Mouse (Mus musculus): ENCODE measurements around the gene Olfr695. TPM values are rescaled to one million over a fixed set of nuclear protein-coding genes. Genes with fewer than 3 reads are reported as not detected.
"Not testable (repeated sequence)": the region's sequence is repeated elsewhere in the genome, so short reads cannot be mapped to it uniquely, and the experiment has no call there.

The Olfr695 gene
- polyA plus RNA-seq, 1 experiment from 2014 or later, result not detected

- no peak overlapping the region for H3K9ac ChIP-seq
- no peaks in the 10 kb centered on the region for H3K9me3 ChIP-seq (ENCODE audit: low read depth, low read length)
- H3K4me3 ChIP-seq (ENCODE audit: low read depth, low read length), result no peak overlapping the region
- WGBS, result 85% methylated on average over 6 of the region's 6 CpGs
- H3K27me3 ChIP-seq (ENCODE audit: insufficient read depth, low read length), result no peaks in the 10 kb centered on the region
- H3K4me2 ChIP-seq, result no peak overlapping the region
- no peaks in the 10 kb centered on the region for H3K36me3 ChIP-seq (ENCODE audit: insufficient read depth)
- TF ChIP-seq CTCF (IDR thresholded peaks at IDR 0.05; ENCODE audit: low read depth), result no peak
- no peaks in the 10 kb centered on the region for H3K4me1 ChIP-seq (ENCODE audit: insufficient read depth)
- ATAC-seq (ENCODE audit: insufficient read depth) (no peak), DNase-seq (no peak)
- no peak overlapping the region for H3K27ac ChIP-seq (ENCODE audit: low read depth)
Measured at GRCm38 (mm10) chr7:106711463-106711862, 4.7 kb downstream of the Olfr695 start.

- H3K27me3 ChIP-seq (ENCODE audit: insufficient read depth, low read length); DNase-seq; ATAC-seq (ENCODE audit: insufficient read depth); H3K9me3 ChIP-seq (ENCODE audit: low read depth, low read length); H3K4me2 ChIP-seq; H3K4me3 ChIP-seq (ENCODE audit: low read depth, low read length); H3K9ac ChIP-seq; H3K36me3 ChIP-seq (ENCODE audit: insufficient read depth); H3K4me1 ChIP-seq (ENCODE audit: insufficient read depth); H3K27ac ChIP-seq (ENCODE audit: low read depth): not testable (repeated sequence)
- 91% methylated on average over 10 of the region's 10 CpGs for WGBS
Measured at GRCm38 (mm10) chr7:106707705-106708104, 8.5 kb downstream of the Olfr695 start.

- H3K36me3 ChIP-seq (ENCODE audit: insufficient read depth), result no peaks in the 10 kb centered on the region
Measured at GRCm38 (mm10) chr7:106696891-106697290, 19.3 kb downstream of the Olfr695 start.

GRCm38 (mm10) chr7:106692976-106693375 lies 23.2 kb downstream of the Olfr695 start:
- ATAC-seq (ENCODE audit: insufficient read depth) (no peak), DNase-seq (no peak)
- Histone ChIP-seq H3K27me3 (ENCODE audit: insufficient read depth, low read length) (no peaks in the 10 kb centered on the region), H3K36me3 (ENCODE audit: insufficient read depth) (no peaks in the 10 kb centered on the region), H3K4me2 (no peak overlapping the region), H3K4me1 (ENCODE audit: insufficient read depth) (no peaks in the 10 kb centered on the region), H3K27ac (ENCODE audit: low read depth) (no peak overlapping the region), H3K9ac (no peak overlapping the region), H3K4me3 (ENCODE audit: low read depth, low read length) (no peak overlapping the region), H3K9me3 (ENCODE audit: low read depth, low read length) (no peaks in the 10 kb centered on the region)
- no peak for TF ChIP-seq CTCF (IDR thresholded peaks at IDR 0.05; ENCODE audit: low read depth)
- WGBS, result 86% methylated on average over 3 of the region's 3 CpGs

More at GRCm38 (mm10) chr7:106696891-106697290, 19.3 kb downstream of the Olfr695 start:
- Histone ChIP-seq H3K27me3 (ENCODE audit: insufficient read depth, low read length) (no peaks in the 10 kb centered on the region), H3K4me2 (no peak overlapping the region), H3K9me3 (ENCODE audit: low read depth, low read length) (no peaks in the 10 kb centered on the region), H3K4me1 (ENCODE audit: insufficient read depth) (no peaks in the 10 kb centered on the region), H3K4me3 (ENCODE audit: low read depth, low read length) (no peak overlapping the region), H3K27ac (ENCODE audit: low read depth) (no peak overlapping the region), H3K9ac (no peak overlapping the region)
- ATAC-seq (ENCODE audit: insufficient read depth) (no peak), DNase-seq (no peak)
- no peak for TF ChIP-seq CTCF (IDR thresholded peaks at IDR 0.05; ENCODE audit: low read depth)
- 73% methylated on average over 1 of the region's 1 CpGs for WGBS

- Histone ChIP-seq H3K4me1 (ENCODE audit: insufficient read depth) (no peaks in the 10 kb centered on the region), H3K4me3 (ENCODE audit: low read depth, low read length) (no peak within 1 kb of the TSS), H3K9ac (no peak within 1 kb of the TSS), H3K27me3 (ENCODE audit: insufficient read depth, low read length) (no peaks in the 10 kb centered on the region), H3K27ac (ENCODE audit: low read depth) (no peak within 1 kb of the TSS), H3K9me3 (ENCODE audit: low read depth, low read length) (no peaks in the 10 kb centered on the region), H3K4me2 (no peak within 1 kb of the TSS), H3K36me3 (ENCODE audit: insufficient read depth) (no peaks in the 10 kb centered on the region)
- DNase-seq, result no peak
- ATAC-seq (ENCODE audit: insufficient read depth), result no peak
- TF ChIP-seq CTCF (IDR thresholded peaks at IDR 0.05; ENCODE audit: low read depth), result no peak
- 91% methylated on average over 1 of the region's 1 CpGs for WGBS
Measured at GRCm38 (mm10) chr7:106691714-106692113, 24.5 kb downstream of the Olfr695 start, which contains the start of gene Olfr694. Olfr694 (minus strand) TSS chr7:106691814.

- Histone ChIP-seq H3K4me2 (no peak overlapping the region), H3K27ac (ENCODE audit: low read depth) (no peak overlapping the region), H3K4me3 (ENCODE audit: low read depth, low read length) (no peak overlapping the region), H3K9ac (no peak overlapping the region), H3K27me3 (ENCODE audit: insufficient read depth, low read length) (no peaks in the 10 kb centered on the region), H3K9me3 (ENCODE audit: low read depth, low read length) (no peaks in the 10 kb centered on the region), H3K36me3 (ENCODE audit: insufficient read depth) (no peaks in the 10 kb centered on the region), H3K4me1 (ENCODE audit: insufficient read depth) (no peaks in the 10 kb centered on the region)
- no peak for TF ChIP-seq CTCF (IDR thresholded peaks at IDR 0.05; ENCODE audit: low read depth)
- ATAC-seq (ENCODE audit: insufficient read depth), result no peak
- no peak for DNase-seq
- WGBS, result 79% methylated on average over 2 of the region's 2 CpGs
Measured at GRCm38 (mm10) chr7:106685382-106685781, 30.8 kb downstream of the Olfr695 start.

- no peak for TF ChIP-seq CTCF (IDR thresholded peaks at IDR 0.05; ENCODE audit: low read depth)
- no peaks in the 10 kb centered on the region for H3K4me1 ChIP-seq (ENCODE audit: insufficient read depth)
- H3K36me3 ChIP-seq (ENCODE audit: insufficient read depth), result no peaks in the 10 kb centered on the region
- H3K9me3 ChIP-seq (ENCODE audit: low read depth, low read length), result no peaks in the 10 kb centered on the region
- no peak within 1 kb of the TSS for H3K4me3 ChIP-seq (ENCODE audit: low read depth, low read length)
- no peak within 1 kb of the TSS for H3K27ac ChIP-seq (ENCODE audit: low read depth)
- no peak within 1 kb of the TSS for H3K4me2 ChIP-seq
- no peak for ATAC-seq (ENCODE audit: insufficient read depth)
- H3K9ac ChIP-seq, result no peak within 1 kb of the TSS
- no peaks in the 10 kb centered on the region for H3K27me3 ChIP-seq (ENCODE audit: insufficient read depth, low read length)
- DNase-seq, result no peak
Measured at GRCm38 (mm10) chr7:106680484-106680883, 35.7 kb downstream of the Olfr695 start, which contains the start of gene Olfr693. Olfr693 (minus strand) TSS chr7:106680584.

Other genes starting within 250 kb of the Olfr695 start
- gene Olfr693, start 35.8 kb downstream of the Olfr695 start, polyA plus RNA-seq (2014; fragmentation: Nextera tagmentation; extraction: Ambion mirVana), result not detected in 2 replicates
- gene Olfr694, start 24.6 kb downstream of the Olfr695 start, polyA plus RNA-seq (2014; fragmentation: Nextera tagmentation; extraction: Ambion mirVana), result not detected in 2 replicates
- not detected in 2 replicates for gene Olfr697, start 26.0 kb upstream of the Olfr695 start, polyA plus RNA-seq (2014; fragmentation: Nextera tagmentation; extraction: Ambion mirVana)
- not detected in 2 replicates for gene Olfr698, start 39.0 kb upstream of the Olfr695 start, polyA plus RNA-seq (2014; fragmentation: Nextera tagmentation; extraction: Ambion mirVana)
- not detected in 2 replicates for gene Olfr699, start 76.8 kb upstream of the Olfr695 start, polyA plus RNA-seq (2014; fragmentation: Nextera tagmentation; extraction: Ambion mirVana)
- gene Olfr700, start 92.4 kb upstream of the Olfr695 start, polyA plus RNA-seq (2014; fragmentation: Nextera tagmentation; extraction: Ambion mirVana), result not detected in 2 replicates
- gene Olfr701, start 97.7 kb upstream of the Olfr695 start, polyA plus RNA-seq (2014; fragmentation: Nextera tagmentation; extraction: Ambion mirVana), result not detected in 2 replicates
- gene Olfr702, start 117.5 kb upstream of the Olfr695 start, polyA plus RNA-seq (2014; fragmentation: Nextera tagmentation; extraction: Ambion mirVana), result not detected in 2 replicates
- not detected in 2 replicates for gene Olfr703, start 127.0 kb upstream of the Olfr695 start, polyA plus RNA-seq (2014; fragmentation: Nextera tagmentation; extraction: Ambion mirVana)
- gene Olfr704, start 146.8 kb upstream of the Olfr695 start, polyA plus RNA-seq (2014; fragmentation: Nextera tagmentation; extraction: Ambion mirVana), result not detected in 2 replicates
- not detected in 2 replicates for gene Olfr705, start 160.5 kb upstream of the Olfr695 start, polyA plus RNA-seq (2014; fragmentation: Nextera tagmentation; extraction: Ambion mirVana)
- not detected in 2 replicates for gene Olfr706, start 171.8 kb upstream of the Olfr695 start, polyA plus RNA-seq (2014; fragmentation: Nextera tagmentation; extraction: Ambion mirVana)
- not detected in 2 replicates for gene Olfr707, start 184.8 kb upstream of the Olfr695 start, polyA plus RNA-seq (2014; fragmentation: Nextera tagmentation; extraction: Ambion mirVana)
- gene Olfr1532-ps1, start 191.6 kb upstream of the Olfr695 start, polyA plus RNA-seq (2014; fragmentation: Nextera tagmentation; extraction: Ambion mirVana), result not detected in 2 replicates
- gene Olfr709-ps1, start 215.8 kb upstream of the Olfr695 start, polyA plus RNA-seq (2014; fragmentation: Nextera tagmentation; extraction: Ambion mirVana), result not detected in 2 replicates
- not detected in 2 replicates for gene Olfr710, start 231.9 kb upstream of the Olfr695 start, polyA plus RNA-seq (2014; fragmentation: Nextera tagmentation; extraction: Ambion mirVana)
- gene Olfr6, start 247.5 kb upstream of the Olfr695 start, polyA plus RNA-seq (2014; fragmentation: Nextera tagmentation; extraction: Ambion mirVana), result not detected in 2 replicates

Data from lung, embryonic 14.5 days (tissue).